Mouse (Mus musculus): ENCODE measurements around the gene Rasgrf1. TPM values are rescaled to one million over a fixed set of nuclear protein-coding genes. Genes with fewer than 3 reads are reported as not detected.

The Rasgrf1 gene
- total and polyA plus RNA-seq, 3 experiments, result not detected

GRCm38 (mm10) chr9:89917431-89917830 is 7.7 kb downstream of the Rasgrf1 start:
- H3K9me3 ChIP-seq (replicated peaks; ENCODE audit: insufficient read depth, low read length), result no peaks in the 10 kb centered on the region
- no peaks in the 10 kb centered on the region for H3K4me1 ChIP-seq (ENCODE audit: control insufficient read depth in 1 of 2, insufficient read depth in 2 of 2, low read length in 2 of 2)
- DNase-seq (ENCODE audit: low read depth, low spot score), result no peak
- H3K4me3 ChIP-seq (ENCODE audit: control insufficient read depth in 1 of 2, insufficient read depth in 1 of 2, low read depth in 2 of 2, low read length in 2 of 2), result no peak overlapping the region
- H3K27ac ChIP-seq (ENCODE audit: control insufficient read depth, low read depth, low read length), result no peak overlapping the region
- TF ChIP-seq ELF1 (IDR thresholded peaks at IDR 0.05; ENCODE audit: low read depth, low read length) (no peak), ZNF384 (IDR thresholded peaks at IDR 0.05; ENCODE audit: low read depth, low read length) (no peak), USF1 (IDR thresholded peaks at IDR 0.05; ENCODE audit: low read depth, low read length) (no peak), POLR2AphosphoS2 (IDR thresholded peaks at IDR 0.05; ENCODE audit: low read length) (no peak), TAL1 (IDR thresholded peaks at IDR 0.05; ENCODE audit: low read length) (no peak), MYC (IDR thresholded peaks at IDR 0.05; ENCODE audit: low read depth, low read length) (no peak), CTCF (IDR thresholded peaks at IDR 0.05 in 2 of 3, conservative IDR thresholded peaks at IDR 0.05 in 1 of 3; ENCODE audit: control insufficient read depth in 1 of 3, insufficient read depth in 1 of 3, low read depth in 2 of 3, low read length in 3 of 3, poor library complexity in 1 of 3, severe bottlenecking in 1 of 3) (no peak), UBTF (IDR thresholded peaks at IDR 0.05; ENCODE audit: borderline replicate concordance, insufficient read depth, low read depth, low read length) (no peak), USF2 (IDR thresholded peaks at IDR 0.05; ENCODE audit: borderline replicate concordance in 1 of 2, insufficient read depth in 1 of 2, low read depth in 1 of 2, low read length in 2 of 2) (no peak), CHD1 (IDR thresholded peaks at IDR 0.05; ENCODE audit: low read depth, low read length) (no peak), NRF1 (IDR thresholded peaks at IDR 0.05; ENCODE audit: insufficient read depth, low read depth, low read length, poor library complexity, severe bottlenecking) (no peak), ETS1 (IDR thresholded peaks at IDR 0.05; ENCODE audit: low read depth, low read length) (no peak), MAX (IDR thresholded peaks at IDR 0.05; ENCODE audit: low read length) (no peak), NELFE (IDR thresholded peaks at IDR 0.05; ENCODE audit: low read depth, low read length) (no peak), JUND (IDR thresholded peaks at IDR 0.05; ENCODE audit: low read depth, low read length) (no peak), KAT2A (conservative IDR thresholded peaks at IDR 0.05; ENCODE audit: low read depth, low read length) (no peak), HCFC1 (IDR thresholded peaks at IDR 0.05; ENCODE audit: low read depth, low read length) (no peak), MXI1 (IDR thresholded peaks at IDR 0.05; ENCODE audit: low read depth, low read length) (no peak)
- no peak overlapping the region for H3K9ac ChIP-seq (ENCODE audit: control insufficient read depth, low read depth, low read length, poor library complexity, severe bottlenecking)
- no peaks in the 10 kb centered on the region for H3K79me2 ChIP-seq (ENCODE audit: control insufficient read depth, insufficient read depth, low read length, poor library complexity)
- H3K36me3 ChIP-seq (ENCODE audit: control insufficient read depth in 1 of 2, insufficient read depth in 2 of 2, low read length in 2 of 2), result no peaks in the 10 kb centered on the region
- no peaks in the 10 kb centered on the region; a peak in 1 of 4 replicates for H3K27me3 ChIP-seq (ENCODE audit: control insufficient read depth in 1 of 2, insufficient read depth in 2 of 2, low read length in 2 of 2)

DNA sequence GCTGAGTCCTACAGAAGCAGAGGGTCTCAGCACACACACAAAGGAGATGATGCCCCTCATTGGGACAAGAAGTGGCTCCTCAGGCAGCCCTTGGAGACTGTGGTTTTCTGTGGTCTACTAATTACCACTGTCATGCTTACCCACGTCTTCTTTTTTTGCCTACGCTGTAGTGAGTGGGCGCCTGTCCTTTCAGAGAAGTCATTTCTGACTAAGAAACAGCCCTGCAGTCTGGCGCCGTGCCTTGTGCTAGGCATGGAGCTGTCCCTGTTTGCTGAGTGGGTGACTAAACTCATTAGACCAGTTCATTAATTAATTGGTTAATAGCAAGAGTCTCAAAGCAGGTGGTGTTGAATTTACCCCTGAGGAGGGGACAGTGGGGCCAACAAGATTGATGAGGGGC is 9.1 kb downstream of the Rasgrf1 start:
- H3K4me1 ChIP-seq (ENCODE audit: control insufficient read depth in 1 of 2, insufficient read depth in 2 of 2, low read length in 2 of 2), result no peaks in the 10 kb centered on the region
- TF ChIP-seq MEF2A (IDR thresholded peaks at IDR 0.05; ENCODE audit: extremely low read depth, insufficient replicate concordance, low read depth, low read length, poor library complexity, severe bottlenecking) (no peak), SMC3 (IDR thresholded peaks at IDR 0.05; ENCODE audit: low read depth, low read length) (no peak), UBTF (IDR thresholded peaks at IDR 0.05; ENCODE audit: borderline replicate concordance, insufficient read depth, low read depth, low read length) (no peak), POLR2A (IDR thresholded peaks at IDR 0.05; ENCODE audit: control insufficient read depth in 1 of 2, insufficient read depth in 1 of 2, low read depth in 1 of 2, low read length in 2 of 2, poor library complexity in 1 of 2) (no peak), ZMIZ1 (IDR thresholded peaks at IDR 0.05; ENCODE audit: low read depth, low read length) (no peak), BHLHE40 (IDR thresholded peaks at IDR 0.05; ENCODE audit: borderline replicate concordance, low read depth, low read length) (no peak), POLR2AphosphoS5 (IDR thresholded peaks at IDR 0.05; ENCODE audit: borderline replicate concordance, low read depth, low read length) (no peak), E2F4 (IDR thresholded peaks at IDR 0.05; ENCODE audit: borderline replicate concordance, low read depth, low read length) (no peak), HCFC1 (IDR thresholded peaks at IDR 0.05; ENCODE audit: low read depth, low read length) (no peak), POLR2AphosphoS2 (IDR thresholded peaks at IDR 0.05; ENCODE audit: low read length) (no peak), KAT2A (conservative IDR thresholded peaks at IDR 0.05; ENCODE audit: low read depth, low read length) (no peak), ZC3H11A (IDR thresholded peaks at IDR 0.05; ENCODE audit: low read depth, low read length) (no peak)
- no peak for DNase-seq (ENCODE audit: low read depth, low spot score)
- no peak overlapping the region for H3K27ac ChIP-seq (ENCODE audit: control insufficient read depth, low read depth, low read length)
- no peak overlapping the region for H3K4me3 ChIP-seq (ENCODE audit: control insufficient read depth in 1 of 2, insufficient read depth in 1 of 2, low read depth in 2 of 2, low read length in 2 of 2)
- H3K9ac ChIP-seq (ENCODE audit: control insufficient read depth, low read depth, low read length, poor library complexity, severe bottlenecking), result no peak overlapping the region
- no peaks in the 10 kb centered on the region; a peak in 1 of 4 replicates for H3K27me3 ChIP-seq (ENCODE audit: control insufficient read depth in 1 of 2, insufficient read depth in 2 of 2, low read length in 2 of 2)
- no peaks in the 10 kb centered on the region for H3K9me3 ChIP-seq (replicated peaks; ENCODE audit: insufficient read depth, low read length)
- H3K79me2 ChIP-seq (ENCODE audit: control insufficient read depth, insufficient read depth, low read length, poor library complexity), result no peaks in the 10 kb centered on the region
- H3K36me3 ChIP-seq (ENCODE audit: control insufficient read depth in 1 of 2, insufficient read depth in 2 of 2, low read length in 2 of 2), result no peaks in the 10 kb centered on the region
